Mouse (Mus musculus): Measurements from ENCODE around the gene Tssk4. TPM values are rescaled to one million over a fixed set of nuclear protein-coding genes. Genes with fewer than 3 reads are reported as not detected.

Tssk4 gene
- polyA plus RNA-seq, 1 experiment from 2014 or later = 1.1 TPM

DNA sequence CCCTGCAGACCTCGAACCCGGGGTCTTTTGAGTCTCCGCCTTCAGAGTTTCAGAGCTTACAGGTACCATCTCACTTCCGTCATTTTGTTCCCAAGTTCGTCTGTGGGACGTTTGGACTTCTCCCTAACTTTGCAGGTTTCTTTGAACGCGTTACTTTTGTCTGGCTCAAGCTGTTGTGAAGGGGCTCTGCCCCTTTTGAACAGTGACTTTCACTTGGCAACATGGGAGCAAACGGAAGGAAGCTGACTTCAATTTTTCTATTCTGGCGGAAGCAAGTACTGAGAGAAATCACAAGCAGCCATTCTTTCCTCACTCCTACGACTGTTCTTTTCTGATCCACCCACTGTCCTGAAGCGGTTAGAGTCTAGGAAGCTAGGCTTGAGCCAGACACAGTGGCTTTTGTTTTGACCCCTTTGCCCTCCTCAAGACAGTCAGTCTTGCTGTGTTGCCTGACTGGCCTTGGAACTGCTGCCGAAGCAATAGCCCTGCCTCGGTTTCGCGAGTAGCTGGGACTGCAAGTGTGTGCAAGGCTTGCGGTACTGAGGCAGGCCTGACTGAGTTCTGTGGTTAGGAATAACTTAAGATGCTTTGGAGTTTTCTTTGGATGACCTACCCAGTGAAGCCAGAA lies 5.6 kb upstream of the Tssk4 start:
- ATAC-seq (ENCODE audit: borderline replicate concordance, extremely low read depth, low FRiP score, low TSS enrichment) = no peak
- peak overlapping the region; percentile 78 for H3K4me2 ChIP-seq
- WGBS = 13% methylated on average over 17 of the region's 17 CpGs

GRCm38 (mm10) chr14:55651528-55651927 lies 1.5 kb downstream of the Tssk4 start:
- no peaks in the 10 kb centered on the region for H3K27me3 ChIP-seq
- WGBS = 74% methylated on average over 7 of the region's 7 CpGs
- no peak for ATAC-seq (ENCODE audit: borderline replicate concordance, extremely low read depth, low FRiP score, low TSS enrichment)

More for the DNA sequence above, 5.6 kb upstream of the Tssk4 start:
- H3K27ac ChIP-seq = peak overlapping the region; percentile 96
- H3K4me1 ChIP-seq = peaks cover 18% of the 10 kb centered on the region
- no peaks in the 10 kb centered on the region for H3K27me3 ChIP-seq
- no peaks in the 10 kb centered on the region for H3K9me3 ChIP-seq
- peaks cover 23% of the 10 kb centered on the region for H3K36me3 ChIP-seq
- H3K4me3 ChIP-seq = peak overlapping the region; percentile 91
- peak overlapping the region; percentile 97 for H3K9ac ChIP-seq

GRCm38 (mm10) chr14:55656935-55657334 lies 7.0 kb downstream of the Tssk4 start:
- Histone ChIP-seq H3K4me3 (no peak overlapping the region), H3K36me3 (peaks cover 16% of the 10 kb centered on the region), H3K4me2 (no peak overlapping the region), H3K4me1 (peaks cover 15% of the 10 kb centered on the region; the same call in 1 of the 2 replicates), H3K9ac (no peak overlapping the region), H3K9me3 (no peaks in the 10 kb centered on the region), H3K27me3 (no peaks in the 10 kb centered on the region), H3K27ac (no peak overlapping the region)
- ATAC-seq (ENCODE audit: borderline replicate concordance, extremely low read depth, low FRiP score, low TSS enrichment) = no peak
- 83% methylated on average over 3 of the region's 3 CpGs for WGBS

More at GRCm38 (mm10) chr14:55651528-55651927, 1.5 kb downstream of the Tssk4 start:
- Histone ChIP-seq H3K4me3 (no peak overlapping the region), H3K9ac (no peak overlapping the region), H3K36me3 (peaks cover 6% of the 10 kb centered on the region), H3K9me3 (no peaks in the 10 kb centered on the region), H3K4me2 (no peak overlapping the region), H3K4me1 (no peaks in the 10 kb centered on the region), H3K27ac (no peak overlapping the region)

DNA sequence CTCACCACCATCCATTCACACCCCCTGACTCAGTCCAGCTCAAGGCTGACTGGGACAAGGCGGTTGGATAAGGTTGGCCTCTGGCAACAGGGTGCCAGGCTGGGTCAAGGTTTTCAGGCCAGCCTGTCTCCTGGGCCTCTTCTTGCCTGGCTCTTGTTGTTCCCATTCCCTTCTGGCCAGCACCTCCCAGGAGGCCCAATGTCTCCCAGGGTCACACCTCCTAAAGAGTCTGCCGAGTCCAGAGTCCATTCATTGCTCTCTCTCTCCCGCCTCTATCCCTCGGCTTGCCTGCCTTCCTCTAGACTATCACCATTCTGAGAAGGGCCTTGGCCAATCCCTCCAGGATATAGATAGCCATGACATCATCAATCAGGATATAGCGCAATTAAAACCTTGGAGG lies 8.0 kb downstream of the Tssk4 start:
- Histone ChIP-seq H3K27me3 (no peaks in the 10 kb centered on the region), H3K9me3 (no peaks in the 10 kb centered on the region), H3K9ac (no peak overlapping the region), H3K4me2 (no peak overlapping the region), H3K4me3 (no peak overlapping the region), H3K36me3 (peaks cover 22% of the 10 kb centered on the region), H3K27ac (no peak overlapping the region), H3K4me1 (peaks cover 15% of the 10 kb centered on the region; the same call in 1 of the 2 replicates)
- no peak for ATAC-seq (ENCODE audit: borderline replicate concordance, extremely low read depth, low FRiP score, low TSS enrichment)
- WGBS = 84% methylated on average over 5 of the region's 5 CpGs

GRCm38 (mm10) chr14:55659960-55660573 lies 10.1 kb downstream of the Tssk4 start, which contains the start of gene Mdp1:
Gene Mdp1, minus strand, starts transcription at chr14:55660508.
- H3K9ac ChIP-seq = peak within 1 kb of the TSS; percentile 63
- under 1% methylated on average over 39 of the region's 39 CpGs for WGBS
- peaks cover 32% of the 10 kb centered on the region for H3K36me3 ChIP-seq
- peak; percentile 94 for ATAC-seq (ENCODE audit: borderline replicate concordance, extremely low read depth, low FRiP score, low TSS enrichment)
- H3K4me3 ChIP-seq = peak within 1 kb of the TSS; percentile 65
- H3K4me1 ChIP-seq = peaks cover 15% of the 10 kb centered on the region; the same call in 1 of the 2 replicates
- H3K27ac ChIP-seq = peak within 1 kb of the TSS; percentile 60
- peak within 1 kb of the TSS; percentile 58 for H3K4me2 ChIP-seq
- no peaks in the 10 kb centered on the region for H3K9me3 ChIP-seq
- no peaks in the 10 kb centered on the region for H3K27me3 ChIP-seq

DNA sequence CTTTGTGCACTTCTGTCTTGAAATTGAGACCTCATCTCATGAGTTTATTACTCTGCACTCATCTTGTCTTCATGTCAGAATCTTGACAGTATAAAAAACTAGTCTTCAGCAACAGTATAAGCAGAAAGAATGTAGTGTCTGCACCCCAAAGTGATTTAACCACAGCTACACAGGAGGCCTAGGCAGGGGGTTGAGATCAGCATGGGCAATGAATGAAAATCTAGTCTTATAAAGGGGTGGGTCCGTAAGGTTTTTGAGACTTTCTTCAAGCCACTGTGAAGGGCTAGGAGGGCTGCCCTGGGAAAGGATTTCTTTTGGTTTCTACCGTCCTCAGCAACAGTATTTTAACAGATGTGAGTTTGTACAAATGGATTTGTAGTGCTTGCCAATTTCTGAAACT lies 10.7 kb downstream of the Tssk4 start:
- ATAC-seq (ENCODE audit: borderline replicate concordance, extremely low read depth, low FRiP score, low TSS enrichment) = no peak
- Histone ChIP-seq H3K27me3 (no peaks in the 10 kb centered on the region), H3K4me3 (peak overlapping the region; percentile 65), H3K4me1 (peaks cover 15% of the 10 kb centered on the region; the same call in 1 of the 2 replicates), H3K36me3 (peaks cover 32% of the 10 kb centered on the region), H3K27ac (no peak overlapping the region), H3K9me3 (no peaks in the 10 kb centered on the region), H3K9ac (peak overlapping the region; percentile 63; the same call in 1 of the 2 replicates), H3K4me2 (peak overlapping the region; percentile 58; the same call in 1 of the 2 replicates)
- WGBS = 38% methylated on average over 2 of the region's 2 CpGs

DNA sequence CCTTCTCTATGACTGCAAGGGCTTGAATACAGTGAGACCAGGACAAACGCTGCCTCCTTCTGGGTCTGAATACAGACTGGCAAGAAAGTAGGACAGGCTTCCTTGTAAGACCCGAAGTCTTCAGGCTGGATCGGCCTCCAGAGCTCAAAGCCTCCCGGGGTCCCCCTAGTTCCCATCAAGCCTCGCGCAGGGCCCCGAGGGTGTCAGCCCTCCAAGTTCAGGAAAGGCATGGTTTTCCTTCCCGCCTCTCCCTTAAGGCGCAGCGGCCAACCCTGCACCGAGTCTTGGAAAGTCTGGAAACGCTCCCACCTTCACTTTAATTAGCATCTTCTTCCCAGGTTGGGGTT lies 21.5 kb downstream of the Tssk4 start:
- 1% methylated on average over 12 of the region's 12 CpGs for WGBS

GRCm38 (mm10) chr14:55671833-55672740 lies 22.1 kb downstream of the Tssk4 start, which contains the start of the genes Gmpr2 and Nedd8:
Gene Gmpr2, plus strand, starts transcription at chr14:55671941.
Gene Nedd8, minus strand, starts transcription at chr14:55672124.
- WGBS = 1% methylated on average over 38 of the region's 38 CpGs
- Histone ChIP-seq H3K4me2 (peak within 1 kb of the TSS; percentile 81), H3K36me3 (peaks cover 31% of the 10 kb centered on the region), H3K9ac (peak within 1 kb of the TSS; percentile 89), H3K27ac (peak within 1 kb of the TSS; percentile 83), H3K4me1 (peaks cover 18% of the 10 kb centered on the region), H3K9me3 (no peaks in the 10 kb centered on the region), H3K27me3 (no peaks in the 10 kb centered on the region), H3K4me3 (peak within 1 kb of the TSS; percentile 85)
- peak; percentile 99 for ATAC-seq (ENCODE audit: borderline replicate concordance, extremely low read depth, low FRiP score, low TSS enrichment)

More for the DNA sequence above, 21.5 kb downstream of the Tssk4 start:
- H3K9me3 ChIP-seq = no peaks in the 10 kb centered on the region
- peaks cover 18% of the 10 kb centered on the region for H3K4me1 ChIP-seq
- ATAC-seq (ENCODE audit: borderline replicate concordance, extremely low read depth, low FRiP score, low TSS enrichment) = peak; percentile 71
- peak overlapping the region; percentile 89 for H3K9ac ChIP-seq
- H3K36me3 ChIP-seq = peaks cover 25% of the 10 kb centered on the region
- H3K27me3 ChIP-seq = no peaks in the 10 kb centered on the region
- peak overlapping the region; percentile 81 for H3K4me2 ChIP-seq
- H3K27ac ChIP-seq = peak overlapping the region; percentile 83
- peak overlapping the region; percentile 85 for H3K4me3 ChIP-seq

DNA sequence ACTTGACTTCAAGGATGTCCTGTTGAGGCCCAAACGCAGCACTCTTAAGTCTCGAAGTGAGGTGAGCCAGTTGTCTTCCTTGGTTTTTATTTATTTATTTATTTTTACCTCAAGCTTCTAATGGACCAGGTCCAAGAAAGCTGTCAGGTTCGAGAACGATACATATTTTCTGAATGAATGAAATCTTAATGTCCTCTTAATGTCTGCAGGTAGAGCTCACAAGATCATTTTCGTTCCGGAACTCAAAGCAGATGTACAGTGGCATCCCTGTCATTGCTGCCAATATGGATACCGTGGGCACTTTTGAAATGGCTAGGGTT lies 22.7 kb downstream of the Tssk4 start:
- WGBS = 68% methylated on average over 7 of the region's 7 CpGs
- no peak overlapping the region for H3K27ac ChIP-seq
- peak overlapping the region; percentile 38 for H3K9ac ChIP-seq
- peak overlapping the region; percentile 85 for H3K4me3 ChIP-seq
- peaks cover 37% of the 10 kb centered on the region for H3K36me3 ChIP-seq
- no peaks in the 10 kb centered on the region for H3K27me3 ChIP-seq
- peak overlapping the region; percentile 81 for H3K4me2 ChIP-seq
- H3K9me3 ChIP-seq = no peaks in the 10 kb centered on the region
- H3K4me1 ChIP-seq = peaks cover 18% of the 10 kb centered on the region
- no peak for ATAC-seq (ENCODE audit: borderline replicate concordance, extremely low read depth, low FRiP score, low TSS enrichment)

GRCm38 (mm10) chr14:55677615-55678014 lies 27.6 kb downstream of the Tssk4 start:
- H3K36me3 ChIP-seq = peaks cover 57% of the 10 kb centered on the region
- ATAC-seq (ENCODE audit: borderline replicate concordance, extremely low read depth, low FRiP score, low TSS enrichment) = no peak
- H3K27ac ChIP-seq = no peak overlapping the region
- H3K4me1 ChIP-seq = peaks cover 20% of the 10 kb centered on the region
- no peak overlapping the region for H3K9ac ChIP-seq
- H3K9me3 ChIP-seq = no peaks in the 10 kb centered on the region
- no peak overlapping the region for H3K4me3 ChIP-seq
- no peak overlapping the region for H3K4me2 ChIP-seq
- no peaks in the 10 kb centered on the region for H3K27me3 ChIP-seq
- 82% methylated on average over 4 of the region's 4 CpGs for WGBS

GRCm38 (mm10) chr14:55681160-55682117 lies 31.5 kb downstream of the Tssk4 start, which contains the start of gene Tinf2:
Gene Tinf2, minus strand, starts transcription at chr14:55681820.
- Histone ChIP-seq H3K27me3 (no peaks in the 10 kb centered on the region), H3K4me2 (peak within 1 kb of the TSS; percentile 81), H3K9me3 (no peaks in the 10 kb centered on the region), H3K4me1 (peaks cover 16% of the 10 kb centered on the region), H3K36me3 (peaks cover 40% of the 10 kb centered on the region), H3K4me3 (peak within 1 kb of the TSS; percentile 85), H3K9ac (peak within 1 kb of the TSS; percentile 81), H3K27ac (peak within 1 kb of the TSS; percentile 91)
- peak; percentile 96 for ATAC-seq (ENCODE audit: borderline replicate concordance, extremely low read depth, low FRiP score, low TSS enrichment)
- WGBS = under 1% methylated on average over 61 of the region's 66 CpGs
